Mouse (Mus musculus) gastrocnemius, postnatal 10 days (tissue): Measurements from ENCODE around the gene Scly. TPM values are rescaled to one million over a fixed set of nuclear protein-coding genes. Genes with fewer than 3 reads are reported as not detected.

Experiments used
- DNase-seq: peaks from one replicate; pipeline ENCODE4 v3.0.0; 2021; ENCODE audit warnings: mixed read lengths
- total RNA-seq, 2 experiments: library from RNA; stranded (reverse); gene quantifications; 2 replicates each; pipeline ENCODE4 v1.2.3; 2021

Gene Scly
- total RNA-seq, 2 experiments from 2014 or later = 11.5 to 12.4 TPM

- peak; percentile 40 for DNase-seq
These were observed 1.7 kb downstream of the Scly start for GRCm38 (mm10) chr1:91299707-91300426.

GRCm38 (mm10) chr1:91301206-91301920 lies 3.2 kb downstream of the Scly start:
- no peak for DNase-seq

GRCm38 (mm10) chr1:91302021-91302420 lies 3.9 kb downstream of the Scly start:
- DNase-seq = no peak

- DNase-seq = no peak
These were observed 6.5 kb downstream of the Scly start for GRCm38 (mm10) chr1:91304621-91305020.

GRCm38 (mm10) chr1:91309366-91310085 lies 11.4 kb downstream of the Scly start:
- no peak for DNase-seq

- DNase-seq = no peak
These were observed 14.1 kb downstream of the Scly start for GRCm38 (mm10) chr1:91312273-91312672.

GRCm38 (mm10) chr1:91313251-91313650 lies 15.1 kb downstream of the Scly start:
- DNase-seq = no peak

GRCm38 (mm10) chr1:91317656-91318055 lies 19.5 kb downstream of the Scly start:
- DNase-seq = no peak

- DNase-seq = no peak
These were observed 23.8 kb downstream of the Scly start, which contains the start of gene Espnl for GRCm38 (mm10) chr1:91321760-91322438. Espnl (plus strand) TSS chr1:91322075.

- no peak for DNase-seq
These were observed 26.5 kb downstream of the Scly start for GRCm38 (mm10) chr1:91324646-91325045.

- no peak for DNase-seq
These were observed 27.4 kb downstream of the Scly start for GRCm38 (mm10) chr1:91325488-91326042.

- DNase-seq = no peak
These were observed 34.0 kb downstream of the Scly start for GRCm38 (mm10) chr1:91332102-91332501.

- no peak for DNase-seq
These were observed 35.4 kb downstream of the Scly start for GRCm38 (mm10) chr1:91333582-91333981.

GRCm38 (mm10) chr1:91337355-91337754 lies 39.2 kb downstream of the Scly start:
- DNase-seq = no peak

- peak; percentile 46 for DNase-seq
These were observed 45.9 kb downstream of the Scly start for GRCm38 (mm10) chr1:91344001-91344400.

- peak; percentile 54 for DNase-seq
These were observed 47.0 kb downstream of the Scly start for GRCm38 (mm10) chr1:91344921-91345685.

- peak; percentile 62 for DNase-seq
These were observed 48.8 kb downstream of the Scly start for GRCm38 (mm10) chr1:91346892-91347291.

GRCm38 (mm10) chr1:91350841-91351240 lies 52.7 kb downstream of the Scly start, which contains the start of gene Klhl30:
Klhl30 (plus strand) TSS chr1:91351016.
- DNase-seq = no peak

GRCm38 (mm10) chr1:91351249-91351648 lies 53.1 kb downstream of the Scly start:
- no peak for DNase-seq

- DNase-seq = no peak
These were observed 54.1 kb downstream of the Scly start for GRCm38 (mm10) chr1:91352277-91352676.

GRCm38 (mm10) chr1:91356105-91356504 lies 58.0 kb downstream of the Scly start:
- no peak for DNase-seq
